Mouse (Mus musculus) forebrain, embryonic 16.5 days (tissue): Measurements from ENCODE around the gene Kctd13. TPM values are rescaled to one million over a fixed set of nuclear protein-coding genes. Genes with fewer than 3 reads are reported as not detected.
"Not testable (repeated sequence)": the region's sequence is repeated elsewhere in the genome, so short reads cannot be mapped to it uniquely, and the experiment has no call there.

Experiments used
- ATAC-seq: fragments of 200-750 bp; cut with Nextera tagmentation; 2 replicates; pipeline ENCODE4 v1.8.0; 2017; ENCODE audit warnings: mild to moderate bottlenecking, moderate library complexity
- H3K27ac ChIP-seq: fragments of 300-500 bp; sonication (generic); 2 replicates; pipeline ENCODE4 v1.5.1; 2014; ENCODE audit warnings: low read length, control low read depth
- H3K27me3 ChIP-seq: fragments of 300-500 bp; sonication (generic); replicated peaks from 2 replicates; pipeline ENCODE4 v1.6.1; 2014; ENCODE audit warnings: low read length; ENCODE audit not compliant: control insufficient read depth, insufficient read depth
- H3K36me3 ChIP-seq: fragments of 300-500 bp; sonication (generic); 2 replicates; pipeline ENCODE4 v1.6.1; 2014; ENCODE audit not compliant: control insufficient read depth, insufficient read depth
- H3K4me1 ChIP-seq: fragments of 300-500 bp; sonication (generic); replicated peaks from 2 replicates; pipeline ENCODE4 v1.6.1; 2014; ENCODE audit warnings: low read length; ENCODE audit not compliant: control insufficient read depth, insufficient read depth
- H3K4me2 ChIP-seq: fragments of 300-500 bp; sonication (generic); 2 replicates; pipeline ENCODE4 v1.6.1; 2014; ENCODE audit warnings: mild to moderate bottlenecking, low read length, control low read depth
- H3K4me3 ChIP-seq: fragments of 300-500 bp; sonication (generic); replicated peaks from 2 replicates; pipeline ENCODE4 v1.5.1; 2014; ENCODE audit warnings: mild to moderate bottlenecking, low read length, control low read depth
- H3K9ac ChIP-seq: fragments of 300-500 bp; sonication (generic); replicated peaks from 2 replicates; pipeline ENCODE4 v1.6.1; 2014; ENCODE audit warnings: low read depth, low read length, control low read depth
- H3K9me3 ChIP-seq: fragments of 300-500 bp; sonication (generic); 2 replicates; pipeline ENCODE4 v1.6.1; 2016; ENCODE audit warnings: low read length; ENCODE audit not compliant: control insufficient read depth
- WGBS: fragments of 180-500 bp; shearing (Covaris S2); extraction: QIAGEN DNeasy Blood & Tissue Kit; methylation state at CpG from one replicate; pipeline ENCODE4 v1.1.7; 2014; 5-methylcytosine and 5-hydroxymethylcytosine counted together
- polyA plus RNA-seq: library from polyadenylated mRNA; unstranded; fragments of >200 nt; fragmentation: Nextera tagmentation; extraction: Ambion mirVana; gene quantifications from 2 replicates; pipeline ENCODE4 v1.2.1, GENCODE M21; 2015

Kctd13 gene
- polyA plus RNA-seq, 1 experiment from 2014 or later = 131 TPM

GRCm38 (mm10) chr7:126898102-126898990 lies 30.3 kb upstream of the Kctd13 start:
- Histone ChIP-seq H3K9me3 (no peaks in the 10 kb centered on the region), H3K27me3 (no peaks in the 10 kb centered on the region), H3K9ac (peak overlapping the region; percentile 87), H3K4me1 (peaks cover 11% of the 10 kb centered on the region), H3K4me3 (peak overlapping the region; percentile 74), H3K4me2 (peak overlapping the region; percentile 67), H3K36me3 (no peaks in the 10 kb centered on the region), H3K27ac (peak overlapping the region; percentile 79)
- peak; percentile 95 for ATAC-seq
- 12% methylated on average over 37 of the region's 37 CpGs for WGBS

DNA sequence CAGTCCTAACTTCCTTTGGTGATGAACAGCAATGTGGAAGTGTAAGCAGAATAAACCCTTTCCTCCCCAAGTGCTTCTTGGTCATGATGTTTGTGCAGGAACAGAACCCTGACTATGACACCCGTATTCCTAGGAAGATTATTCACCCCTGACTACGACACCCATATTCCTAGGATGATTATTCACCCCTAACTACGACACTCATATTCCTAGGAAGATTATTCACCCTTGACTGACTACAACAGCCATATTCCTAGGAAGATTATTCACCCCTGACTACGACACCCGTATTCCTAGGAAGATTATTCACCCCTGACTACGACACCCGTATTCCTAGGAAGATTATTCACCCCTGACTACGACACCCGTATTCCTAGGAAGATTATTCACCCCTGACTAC lies 28.9 kb upstream of the Kctd13 start:
- H3K4me3 ChIP-seq, H3K27ac ChIP-seq, H3K9me3 ChIP-seq, H3K36me3 ChIP-seq, H3K4me2 ChIP-seq, H3K27me3 ChIP-seq, ATAC-seq, H3K9ac ChIP-seq: not testable (repeated sequence)
- WGBS = 94% methylated on average over 7 of the region's 9 CpGs
- H3K4me1 ChIP-seq = peaks cover 11% of the 10 kb centered on the region

GRCm38 (mm10) chr7:126905590-126905989 lies 23.1 kb upstream of the Kctd13 start:
- no peaks in the 10 kb centered on the region for H3K36me3 ChIP-seq
- H3K4me3 ChIP-seq = no peak overlapping the region
- no peaks in the 10 kb centered on the region for H3K9me3 ChIP-seq
- H3K27me3 ChIP-seq = no peaks in the 10 kb centered on the region
- no peak overlapping the region for H3K27ac ChIP-seq
- 85% methylated on average over 3 of the region's 3 CpGs for WGBS
- ATAC-seq = no peak
- no peak overlapping the region for H3K4me2 ChIP-seq
- H3K9ac ChIP-seq = no peak overlapping the region
- H3K4me1 ChIP-seq = no peaks in the 10 kb centered on the region

GRCm38 (mm10) chr7:126914844-126915243 lies 13.8 kb upstream of the Kctd13 start:
- no peaks in the 10 kb centered on the region for H3K36me3 ChIP-seq
- H3K27me3 ChIP-seq = no peaks in the 10 kb centered on the region
- no peaks in the 10 kb centered on the region for H3K4me1 ChIP-seq
- no peak overlapping the region for H3K27ac ChIP-seq
- ATAC-seq = no peak
- H3K4me2 ChIP-seq = no peak overlapping the region
- H3K4me3 ChIP-seq = no peak overlapping the region
- 90% methylated on average over 3 of the region's 3 CpGs for WGBS
- no peaks in the 10 kb centered on the region for H3K9me3 ChIP-seq
- no peak overlapping the region for H3K9ac ChIP-seq

DNA sequence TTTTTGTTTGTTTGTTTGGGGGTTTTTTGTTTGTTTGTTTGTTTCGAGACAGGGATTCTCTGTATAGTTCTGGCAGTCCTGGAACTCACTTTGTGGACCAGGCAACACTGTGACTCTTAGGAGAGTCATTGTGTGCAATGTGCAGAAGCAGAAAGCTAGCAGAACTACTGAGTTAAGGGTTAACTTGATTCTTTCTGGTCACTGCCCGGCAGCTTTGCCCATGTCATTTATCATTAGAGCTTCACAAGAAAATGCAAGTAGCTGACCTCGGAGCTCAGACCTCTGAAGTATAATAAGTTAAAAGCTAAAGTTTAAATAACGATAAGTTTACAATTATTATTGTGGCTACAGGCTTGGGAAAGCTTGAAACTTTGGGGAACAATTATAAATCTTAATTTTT lies 10.3 kb upstream of the Kctd13 start:
- not testable (repeated sequence) for H3K36me3 ChIP-seq, H3K27me3 ChIP-seq, H3K9me3 ChIP-seq, ATAC-seq, H3K4me2 ChIP-seq, H3K27ac ChIP-seq, H3K4me1 ChIP-seq, H3K4me3 ChIP-seq, H3K9ac ChIP-seq
- 51% methylated on average over 4 of the region's 4 CpGs for WGBS

GRCm38 (mm10) chr7:126919973-126920372 lies 8.7 kb upstream of the Kctd13 start:
- no peak overlapping the region for H3K4me3 ChIP-seq
- WGBS = 86% methylated on average over 4 of the region's 4 CpGs
- no peaks in the 10 kb centered on the region for H3K9me3 ChIP-seq
- no peak overlapping the region for H3K4me2 ChIP-seq
- H3K27me3 ChIP-seq = no peaks in the 10 kb centered on the region
- H3K27ac ChIP-seq = no peak overlapping the region
- H3K4me1 ChIP-seq = 0 out of 2 replicates have a peak, but pooled peaks cover 3% of the 10 kb centered on the region
- ATAC-seq = no peak
- no peak overlapping the region for H3K9ac ChIP-seq
- no peaks in the 10 kb centered on the region for H3K36me3 ChIP-seq

DNA sequence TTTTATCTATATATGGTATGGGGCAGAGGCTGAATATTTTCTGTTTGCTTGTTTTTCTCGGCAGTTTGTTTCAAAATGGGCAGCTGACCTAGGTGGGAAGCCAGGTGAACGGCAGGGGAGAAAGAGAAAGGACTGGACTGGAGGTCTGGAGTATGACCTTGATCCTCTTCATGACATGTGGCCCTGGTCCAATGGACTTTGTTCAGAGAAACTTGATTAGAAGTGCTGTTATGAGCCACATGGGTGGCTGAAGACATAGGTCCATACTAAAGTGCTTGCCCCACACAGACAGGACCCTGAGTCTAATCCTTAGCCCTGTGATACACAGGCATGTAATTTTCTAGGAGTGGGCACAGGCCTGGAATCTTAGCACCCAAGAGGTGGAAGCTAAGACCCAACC lies 7.1 kb upstream of the Kctd13 start:
- Histone ChIP-seq H3K9me3 (no peaks in the 10 kb centered on the region), H3K27me3 (no peaks in the 10 kb centered on the region), H3K9ac (no peak overlapping the region), H3K36me3 (no peaks in the 10 kb centered on the region), H3K27ac (no peak overlapping the region), H3K4me3 (no peak overlapping the region), H3K4me2 (no peak overlapping the region), H3K4me1 (0 out of 2 replicates have a peak, but pooled peaks cover 3% of the 10 kb centered on the region)
- 72% methylated on average over 2 of the region's 2 CpGs for WGBS
- ATAC-seq = no peak

DNA sequence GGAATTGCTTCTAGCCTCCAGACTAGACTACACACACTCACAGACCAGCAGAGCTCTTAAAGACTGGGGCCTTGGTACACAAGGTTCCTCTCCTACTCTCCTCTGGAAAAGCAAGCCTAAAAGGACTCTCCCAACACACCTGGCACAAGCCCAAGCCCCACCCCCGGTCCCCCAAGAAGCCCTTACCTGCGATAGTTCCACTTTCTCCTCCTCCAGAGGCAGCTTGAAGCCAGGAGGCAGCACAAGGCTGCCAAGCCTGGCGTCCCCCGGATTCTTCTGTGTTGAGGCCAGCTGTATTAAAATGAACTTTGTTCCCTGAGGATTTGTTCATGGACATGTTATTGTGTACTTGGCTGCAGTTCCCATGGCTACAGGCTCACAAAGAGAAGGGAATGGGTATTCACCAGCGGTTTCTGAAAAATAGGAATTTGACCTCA lies 6.0 kb upstream of the Kctd13 start, which contains the start of gene Tmem219:
Gene Tmem219 (minus strand): TSS at position 294 of the 437 bp plus-strand sequence.
- no peaks in the 10 kb centered on the region for H3K27me3 ChIP-seq
- 0 out of 2 replicates have a peak within 1 kb of the TSS, but pooled peaks have one; percentile 10 for H3K27ac ChIP-seq
- ATAC-seq = peak; percentile 65
- H3K9ac ChIP-seq = no peak within 1 kb of the TSS
- H3K4me1 ChIP-seq = 0 out of 2 replicates have a peak, but pooled peaks cover 3% of the 10 kb centered on the region
- no peaks in the 10 kb centered on the region for H3K9me3 ChIP-seq
- H3K4me3 ChIP-seq = no peak within 1 kb of the TSS
- H3K4me2 ChIP-seq = no peak within 1 kb of the TSS
- 9% methylated on average over 5 of the region's 5 CpGs for WGBS
- H3K36me3 ChIP-seq = no peaks in the 10 kb centered on the region

DNA sequence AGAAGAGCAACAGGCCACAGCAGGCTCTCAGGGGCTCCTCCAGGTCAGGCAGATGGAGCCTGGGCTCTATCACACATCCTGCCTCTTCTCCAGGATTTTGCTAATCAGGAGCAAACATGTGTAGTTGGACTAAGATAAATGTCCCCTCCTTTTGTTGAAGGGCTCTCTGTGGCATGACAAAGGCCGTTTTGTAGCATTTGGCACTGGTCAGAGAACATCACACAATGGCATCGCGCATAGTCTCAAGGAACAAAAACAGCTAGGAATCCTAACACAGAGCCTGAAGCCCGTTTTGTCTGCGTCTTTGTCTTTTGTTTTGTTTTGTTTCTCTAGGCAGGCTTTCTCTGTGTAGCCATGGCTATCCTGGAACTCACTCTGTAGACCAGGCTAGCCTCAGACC lies 4.7 kb upstream of the Kctd13 start:
- no peaks in the 10 kb centered on the region for H3K36me3 ChIP-seq
- H3K9me3 ChIP-seq = no peaks in the 10 kb centered on the region
- no peak for ATAC-seq
- H3K27me3 ChIP-seq = no peaks in the 10 kb centered on the region
- H3K9ac ChIP-seq = no peak overlapping the region
- H3K4me3 ChIP-seq = no peak overlapping the region
- 0 out of 2 replicates have a peak, but pooled peaks cover 3% of the 10 kb centered on the region for H3K4me1 ChIP-seq
- H3K27ac ChIP-seq = no peak overlapping the region
- WGBS = 60% methylated on average over 5 of the region's 5 CpGs
- H3K4me2 ChIP-seq = no peak overlapping the region
